Mouse (Mus musculus) intestine, postnatal 0 days (tissue): Measurements from ENCODE around the gene Fat4. TPM values are rescaled to one million over a fixed set of nuclear protein-coding genes. Genes with fewer than 3 reads are reported as not detected.

Experiments used
- ATAC-seq: fragments of 200-750 bp; cut with Nextera tagmentation; 2 replicates; pipeline ENCODE4 v1.8.0; 2017; ENCODE audit warnings: mild to moderate bottlenecking, moderate TSS enrichment, moderate library complexity
- H3K27ac ChIP-seq: fragments of 300-500 bp; sonication (generic); 2 replicates; pipeline ENCODE4 v1.5.1; 2014; ENCODE audit warnings: mild to moderate bottlenecking, low read depth, low read length, moderate library complexity
- H3K27me3 ChIP-seq: fragments of 300-500 bp; sonication (generic); replicated peaks from 2 replicates; pipeline ENCODE4 v1.6.1; 2014; ENCODE audit warnings: low read length, mixed read lengths; ENCODE audit not compliant: control insufficient read depth, insufficient read depth
- H3K36me3 ChIP-seq: fragments of 300-500 bp; sonication (generic); 2 replicates; pipeline ENCODE4 v1.6.1; 2014; ENCODE audit warnings: mild to moderate bottlenecking, moderate library complexity; ENCODE audit not compliant: control insufficient read depth, insufficient read depth
- H3K4me1 ChIP-seq: fragments of 300-500 bp; sonication (generic); replicated peaks from 2 replicates; pipeline ENCODE4 v1.6.1; 2014; ENCODE audit warnings: antibody characterized with exemption, low read length, mixed read lengths; ENCODE audit not compliant: control insufficient read depth, insufficient read depth
- H3K4me2 ChIP-seq: fragments of 300-500 bp; sonication (generic); replicated peaks from 2 replicates; pipeline ENCODE4 v1.6.1; 2014; ENCODE audit warnings: low read depth, mild to moderate bottlenecking, moderate library complexity
- H3K4me3 ChIP-seq: fragments of 300-500 bp; sonication (generic); 2 replicates; pipeline ENCODE4 v1.5.1; 2014; ENCODE audit warnings: low read depth, low read length
- H3K9ac ChIP-seq: fragments of 300-500 bp; sonication (generic); 2 replicates; pipeline ENCODE4 v1.6.1; 2014; ENCODE audit warnings: mild to moderate bottlenecking, low read depth, low read length
- H3K9me3 ChIP-seq: fragments of 300-500 bp; sonication (generic); 2 replicates; pipeline ENCODE4 v1.6.1; 2016; ENCODE audit warnings: mixed run types; ENCODE audit not compliant: control insufficient read depth
- CTCF ChIP-seq: sonication (generic); IDR thresholded peaks from 2 replicates; pipeline ENCODE4 v1.5.1; 2016; ENCODE audit warnings: low read depth, mild to moderate bottlenecking, control low read depth, antibody characterized with exemption, moderate library complexity
- WGBS: fragments of 180-500 bp; shearing (Covaris S2); extraction: QIAGEN DNeasy Blood & Tissue Kit; methylation state at CpG from one replicate; pipeline ENCODE4 v1.1.7; 2014; 5-methylcytosine and 5-hydroxymethylcytosine counted together
- polyA plus RNA-seq: library from polyadenylated mRNA; unstranded; fragments of >200 nt; fragmentation: Nextera tagmentation; extraction: Ambion mirVana; gene quantifications from 2 replicates; pipeline ENCODE4 v1.2.1, GENCODE M21; 2015

Fat4 gene
- 2.8 and 3.0 TPM in 2 replicates for polyA plus RNA-seq

- Histone ChIP-seq H3K27me3 (peaks cover 35% of the 10 kb centered on the region), H3K9ac (peak within 1 kb of the TSS; percentile 59), H3K4me3 (peak within 1 kb of the TSS; percentile 60), H3K4me2 (peak within 1 kb of the TSS; percentile 97), H3K9me3 (no peaks in the 10 kb centered on the region), H3K4me1 (no peaks in the 10 kb centered on the region), H3K36me3 (no peaks in the 10 kb centered on the region), H3K27ac (peak within 1 kb of the TSS; percentile 70)
- TF ChIP-seq CTCF = no peak
- WGBS = under 1% methylated on average over 29 of the region's 29 CpGs
- ATAC-seq = no peak
Observed at GRCm38 (mm10) chr3:38886890-38887355, at the start of gene Fat4. Gene Fat4 (plus strand): TSS chr3:38886940.

GRCm38 (mm10) chr3:38839438-38839837 is 47.3 kb upstream of the Fat4 start:
- Histone ChIP-seq H3K4me3 (no peak overlapping the region), H3K27ac (no peak overlapping the region), H3K36me3 (no peaks in the 10 kb centered on the region), H3K9me3 (no peaks in the 10 kb centered on the region), H3K4me1 (no peaks in the 10 kb centered on the region), H3K9ac (no peak overlapping the region), H3K4me2 (no peak overlapping the region), H3K27me3 (no peaks in the 10 kb centered on the region)
- no peak for ATAC-seq
- no peak for TF ChIP-seq CTCF
- 50% methylated on average over 2 of the region's 2 CpGs for WGBS

- 81% methylated on average over 7 of the region's 7 CpGs for WGBS
- ATAC-seq = no peak
- Histone ChIP-seq H3K4me1 (no peaks in the 10 kb centered on the region), H3K9me3 (no peaks in the 10 kb centered on the region), H3K27ac (no peak overlapping the region), H3K4me3 (no peak overlapping the region), H3K4me2 (no peak overlapping the region), H3K9ac (no peak overlapping the region), H3K27me3 (no peaks in the 10 kb centered on the region), H3K36me3 (no peaks in the 10 kb centered on the region)
- TF ChIP-seq CTCF = no peak
Observed at GRCm38 (mm10) chr3:38843000-38843538, 43.7 kb upstream of the Fat4 start.

GRCm38 (mm10) chr3:38846602-38847382 is 39.9 kb upstream of the Fat4 start:
- no peak overlapping the region for H3K4me3 ChIP-seq
- TF ChIP-seq CTCF = peak; percentile 38; the same call in 1 of the 2 replicates
- 33% methylated on average over 11 of the region's 11 CpGs for WGBS
- H3K4me1 ChIP-seq = no peaks in the 10 kb centered on the region
- H3K27ac ChIP-seq = no peak overlapping the region
- H3K4me2 ChIP-seq = no peak overlapping the region
- no peak overlapping the region for H3K9ac ChIP-seq
- no peaks in the 10 kb centered on the region for H3K27me3 ChIP-seq
- H3K9me3 ChIP-seq = no peaks in the 10 kb centered on the region
- peak; percentile 36; the same call in 1 of the 2 replicates for ATAC-seq
- no peaks in the 10 kb centered on the region for H3K36me3 ChIP-seq

GRCm38 (mm10) chr3:38849077-38849476 is 37.7 kb upstream of the Fat4 start:
- Histone ChIP-seq H3K27ac (no peak overlapping the region), H3K9ac (no peak overlapping the region), H3K4me1 (no peaks in the 10 kb centered on the region), H3K4me3 (no peak overlapping the region), H3K4me2 (no peak overlapping the region), H3K36me3 (no peaks in the 10 kb centered on the region), H3K27me3 (no peaks in the 10 kb centered on the region), H3K9me3 (no peaks in the 10 kb centered on the region)
- no peak for TF ChIP-seq CTCF
- WGBS = 80% methylated on average over 3 of the region's 3 CpGs
- ATAC-seq = no peak

- H3K4me3 ChIP-seq = no peak overlapping the region
- no peak overlapping the region for H3K4me2 ChIP-seq
- H3K9ac ChIP-seq = no peak overlapping the region
- no peaks in the 10 kb centered on the region for H3K4me1 ChIP-seq
- H3K27me3 ChIP-seq = no peaks in the 10 kb centered on the region
- no peak for ATAC-seq
- TF ChIP-seq CTCF = peak; percentile 80
- H3K27ac ChIP-seq = no peak overlapping the region
- no peaks in the 10 kb centered on the region for H3K36me3 ChIP-seq
- H3K9me3 ChIP-seq = no peaks in the 10 kb centered on the region
- 24% methylated on average over 6 of the region's 6 CpGs for WGBS
Observed at GRCm38 (mm10) chr3:38849536-38849935, 37.2 kb upstream of the Fat4 start.
